Mouse (Mus musculus): ENCODE data around the gene Nat10. TPM values are rescaled to one million over a fixed set of nuclear protein-coding genes. Genes with fewer than 3 reads are reported as not detected.

The Nat10 gene
- polyA plus RNA-seq, 1 experiment from 2014 or later, result 22.8 TPM

Other genes with a start within 250 kb of the Nat10 start
- gene Abtb2, start 195.0 kb downstream of the Nat10 start, polyA plus RNA-seq (2014; fragmentation: Nextera tagmentation; extraction: Ambion mirVana), result 9.6 and 12.1 TPM in 2 replicates
- 662 and 708 TPM in 2 replicates for gene Caprin1, start 36.4 kb upstream of the Nat10 start, polyA plus RNA-seq (2014; fragmentation: Nextera tagmentation; extraction: Ambion mirVana)
- 25.8 and 28.6 TPM in 2 replicates for gene Lmo2, start 196.7 kb upstream of the Nat10 start, polyA plus RNA-seq (2014; fragmentation: Nextera tagmentation; extraction: Ambion mirVana)